Mouse (Mus musculus): ENCODE data around the gene Adamts6. TPM values are rescaled to one million over a fixed set of nuclear protein-coding genes. Genes with fewer than 3 reads are reported as not detected.

Adamts6 gene
- polyA plus RNA-seq, 1 experiment from 2014 or later = 4.5 TPM

DNA sequence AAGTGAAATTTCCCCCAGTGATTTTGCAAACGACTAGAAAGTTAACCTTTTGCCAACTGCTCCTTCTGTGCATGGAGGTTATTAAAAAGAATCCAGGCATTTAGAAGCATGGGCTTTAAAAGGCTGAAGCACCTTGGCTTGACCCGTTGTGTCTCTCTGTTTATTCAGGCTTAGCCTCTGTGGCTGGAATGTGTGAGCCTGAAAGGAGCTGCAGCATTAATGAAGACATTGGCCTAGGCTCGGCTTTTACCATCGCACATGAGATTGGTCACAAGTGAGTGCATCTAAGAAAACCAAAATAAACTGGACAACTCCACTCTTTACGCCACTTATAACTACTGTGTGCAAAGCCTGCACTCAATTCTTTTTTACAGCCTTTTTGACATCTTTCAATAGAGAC, 65.0 kb downstream of the Adamts6 start:
- Histone ChIP-seq H3K27me3 (no peaks in the 10 kb centered on the region), H3K27ac (peak overlapping the region; percentile 65)
- 31% methylated on average over 5 of the region's 5 CpGs for WGBS

DNA sequence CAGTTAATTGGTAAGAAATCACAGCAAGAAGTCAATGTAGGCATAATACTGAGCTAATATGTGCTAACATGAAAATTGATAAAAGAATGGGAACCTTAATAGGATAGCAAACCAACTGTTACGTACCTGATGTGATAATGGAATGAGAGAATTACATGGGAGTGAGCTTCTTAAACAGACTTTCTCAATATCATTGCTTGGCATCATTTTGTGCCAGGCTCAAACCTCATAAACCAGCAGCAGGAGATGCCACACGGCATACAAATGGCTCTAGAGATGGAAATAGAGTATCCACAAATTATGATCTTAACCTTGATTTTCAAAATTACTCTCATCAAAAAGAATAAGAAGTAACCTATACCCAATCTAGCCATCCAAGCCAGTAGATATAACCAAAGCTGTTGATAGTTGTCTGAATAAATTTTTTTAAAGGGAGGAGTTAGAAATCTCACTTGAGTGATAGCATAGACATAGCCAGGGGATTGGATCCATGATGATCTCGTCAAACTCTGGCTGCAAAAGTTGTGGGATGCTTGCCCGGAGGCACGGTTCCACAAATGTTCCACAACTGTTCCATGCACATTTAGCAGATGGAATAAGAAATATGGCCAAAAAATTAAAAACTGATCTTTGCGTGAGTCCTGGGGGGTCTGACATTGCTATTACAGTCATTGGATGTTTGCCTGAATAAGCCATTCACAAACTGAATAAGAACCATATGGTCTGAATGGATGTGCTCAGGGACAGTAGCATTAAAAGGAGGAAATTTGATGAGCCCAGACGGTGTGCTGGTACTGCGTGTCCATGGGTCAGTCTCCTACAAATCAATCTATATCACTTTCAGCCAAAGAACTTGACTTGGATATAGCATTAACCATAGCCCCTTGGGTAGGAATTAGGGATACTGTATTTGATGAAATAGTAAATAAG, 106.1 kb downstream of the Adamts6 start:
- H3K27ac ChIP-seq = no peak overlapping the region
- H3K9me3 ChIP-seq = no peaks in the 10 kb centered on the region
- no peak overlapping the region for H3K4me3 ChIP-seq (replicated peaks)
- peaks cover 4% of the 10 kb centered on the region; the same call in 1 of the 2 replicates for H3K36me3 ChIP-seq
- no peak for ATAC-seq (ENCODE audit: insufficient number of reproducible peaks, insufficient read depth, low FRiP score, low TSS enrichment, low read depth)
- H3K9ac ChIP-seq (replicated peaks) = no peak overlapping the region
- H3K4me2 ChIP-seq = no peak overlapping the region
- H3K27me3 ChIP-seq = no peaks in the 10 kb centered on the region
- 87% methylated on average over 8 of the region's 8 CpGs for WGBS
- H3K4me1 ChIP-seq (replicated peaks) = no peaks in the 10 kb centered on the region

More for the DNA sequence above, 65.0 kb downstream of the Adamts6 start:
- H3K36me3 ChIP-seq = peaks cover 10% of the 10 kb centered on the region; the same call in 1 of the 2 replicates
- H3K9me3 ChIP-seq = no peaks in the 10 kb centered on the region
- peaks cover 12% of the 10 kb centered on the region for H3K4me1 ChIP-seq (replicated peaks)
- no peak overlapping the region for H3K4me2 ChIP-seq
- H3K4me3 ChIP-seq (replicated peaks) = no peak overlapping the region
- no peak for ATAC-seq (ENCODE audit: insufficient number of reproducible peaks, insufficient read depth, low FRiP score, low TSS enrichment, low read depth)
- H3K9ac ChIP-seq (replicated peaks) = no peak overlapping the region

DNA sequence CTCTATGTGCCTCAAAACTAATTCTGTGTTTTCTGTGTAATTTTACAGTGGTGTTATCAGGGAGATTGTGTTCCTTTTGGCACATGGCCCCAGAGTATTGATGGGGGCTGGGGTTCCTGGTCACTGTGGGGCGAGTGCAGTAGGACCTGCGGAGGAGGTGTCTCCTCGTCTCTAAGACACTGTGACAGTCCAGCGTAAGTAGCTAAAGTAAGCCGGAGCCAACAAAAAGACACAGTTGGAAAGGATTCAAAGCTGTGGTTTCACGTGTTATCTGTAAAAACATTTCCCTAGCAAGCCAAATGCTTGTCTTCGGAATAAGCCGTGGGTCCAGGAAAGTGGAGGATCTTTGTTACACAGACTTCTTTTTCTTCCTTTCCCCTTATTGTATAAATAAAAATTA, 110.2 kb downstream of the Adamts6 start:
- no peak overlapping the region for H3K4me3 ChIP-seq (replicated peaks)
- H3K9ac ChIP-seq (replicated peaks) = no peak overlapping the region
- no peak for ATAC-seq (ENCODE audit: insufficient number of reproducible peaks, insufficient read depth, low FRiP score, low TSS enrichment, low read depth)
- no peak overlapping the region for H3K27ac ChIP-seq
- H3K27me3 ChIP-seq = no peaks in the 10 kb centered on the region
- H3K4me2 ChIP-seq = no peak overlapping the region
- 87% methylated on average over 8 of the region's 8 CpGs for WGBS
- H3K4me1 ChIP-seq (replicated peaks) = no peaks in the 10 kb centered on the region
- peaks cover 14% of the 10 kb centered on the region for H3K36me3 ChIP-seq
- H3K9me3 ChIP-seq = no peaks in the 10 kb centered on the region

DNA sequence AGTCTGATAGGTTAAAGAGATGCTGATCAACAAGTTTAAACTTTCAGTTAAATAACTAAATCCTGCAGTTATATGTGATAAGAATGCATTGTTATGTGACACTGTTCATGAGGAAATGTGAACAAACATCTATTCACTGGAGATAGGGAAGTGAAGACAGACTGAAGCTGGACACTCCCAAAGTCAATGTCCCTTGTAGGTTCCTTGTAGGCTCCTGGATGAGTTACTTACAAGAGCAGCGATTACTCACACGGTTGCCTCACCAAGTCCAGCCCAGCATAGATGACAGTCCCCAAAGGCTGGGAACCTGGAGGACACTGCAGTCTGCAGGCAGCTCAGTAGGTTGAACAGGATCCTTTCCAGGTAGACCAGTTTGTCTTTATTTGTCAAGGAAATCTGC, 145.1 kb downstream of the Adamts6 start:
- Histone ChIP-seq H3K4me2 (no peak overlapping the region), H3K27ac (no peak overlapping the region), H3K9ac (replicated peaks) (no peak overlapping the region), H3K27me3 (no peaks in the 10 kb centered on the region), H3K36me3 (no peaks in the 10 kb centered on the region; the same call in 1 of the 2 replicates), H3K4me3 (replicated peaks) (no peak overlapping the region), H3K4me1 (replicated peaks) (no peaks in the 10 kb centered on the region), H3K9me3 (no peaks in the 10 kb centered on the region)
- no peak for ATAC-seq (ENCODE audit: insufficient number of reproducible peaks, insufficient read depth, low FRiP score, low TSS enrichment, low read depth)
- 94% methylated on average over 2 of the region's 2 CpGs for WGBS

DNA sequence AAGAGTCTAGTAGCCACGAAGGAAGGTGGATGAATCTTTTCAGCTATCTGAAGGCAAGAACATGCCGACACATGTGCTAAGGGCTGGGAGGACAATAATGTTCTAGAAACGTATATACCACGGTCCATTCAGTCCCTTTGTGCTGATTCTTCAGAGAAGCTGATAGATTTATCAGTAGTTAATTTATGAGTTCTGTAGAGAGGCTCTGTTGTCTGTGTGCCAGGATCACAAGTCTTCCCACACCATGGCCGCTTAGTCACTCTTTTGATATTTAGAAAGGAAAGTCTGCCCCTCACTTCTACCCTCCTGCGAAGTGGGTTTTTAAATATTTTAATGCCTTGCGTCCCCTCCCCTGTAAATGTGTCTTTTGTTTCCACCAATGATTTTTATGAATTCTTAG, 154.9 kb downstream of the Adamts6 start:
- no peak overlapping the region for H3K27ac ChIP-seq
- H3K4me1 ChIP-seq (replicated peaks) = no peaks in the 10 kb centered on the region
- peaks cover 20% of the 10 kb centered on the region for H3K36me3 ChIP-seq
- H3K4me3 ChIP-seq (replicated peaks) = no peak overlapping the region
- H3K9me3 ChIP-seq = no peaks in the 10 kb centered on the region
- no peak overlapping the region for H3K9ac ChIP-seq (replicated peaks)
- 84% methylated on average over 7 of the region's 7 CpGs for WGBS
- no peak for ATAC-seq (ENCODE audit: insufficient number of reproducible peaks, insufficient read depth, low FRiP score, low TSS enrichment, low read depth)
- no peaks in the 10 kb centered on the region for H3K27me3 ChIP-seq
- H3K4me2 ChIP-seq = no peak overlapping the region

DNA sequence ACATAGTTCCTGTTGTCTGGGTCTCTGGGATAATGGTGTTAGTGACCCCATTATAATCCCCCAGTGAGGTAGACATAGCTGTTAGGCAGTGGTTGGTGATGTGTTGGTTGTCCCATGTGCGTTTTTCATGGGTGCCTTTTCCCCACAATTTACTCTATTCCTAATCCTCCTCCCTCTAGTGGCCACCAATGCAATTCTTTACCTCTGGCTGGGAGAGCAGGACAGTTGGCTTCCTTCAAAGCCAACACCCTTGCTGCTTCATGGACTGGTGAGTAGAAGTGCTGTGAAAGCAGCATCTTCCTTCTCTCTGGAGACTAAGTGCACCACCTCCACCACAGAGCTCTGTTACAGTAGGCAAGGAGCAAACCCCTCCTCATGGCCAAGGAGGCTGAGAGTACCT, 157.8 kb downstream of the Adamts6 start:
- Histone ChIP-seq H3K4me2 (no peak overlapping the region), H3K36me3 (peaks cover 22% of the 10 kb centered on the region), H3K9ac (replicated peaks) (no peak overlapping the region), H3K4me3 (replicated peaks) (no peak overlapping the region), H3K27ac (no peak overlapping the region), H3K27me3 (no peaks in the 10 kb centered on the region), H3K9me3 (no peaks in the 10 kb centered on the region), H3K4me1 (replicated peaks) (no peaks in the 10 kb centered on the region)
- WGBS = 75% methylated on average over 1 of the region's 1 CpGs
- ATAC-seq (ENCODE audit: insufficient number of reproducible peaks, insufficient read depth, low FRiP score, low TSS enrichment, low read depth) = no peak

DNA sequence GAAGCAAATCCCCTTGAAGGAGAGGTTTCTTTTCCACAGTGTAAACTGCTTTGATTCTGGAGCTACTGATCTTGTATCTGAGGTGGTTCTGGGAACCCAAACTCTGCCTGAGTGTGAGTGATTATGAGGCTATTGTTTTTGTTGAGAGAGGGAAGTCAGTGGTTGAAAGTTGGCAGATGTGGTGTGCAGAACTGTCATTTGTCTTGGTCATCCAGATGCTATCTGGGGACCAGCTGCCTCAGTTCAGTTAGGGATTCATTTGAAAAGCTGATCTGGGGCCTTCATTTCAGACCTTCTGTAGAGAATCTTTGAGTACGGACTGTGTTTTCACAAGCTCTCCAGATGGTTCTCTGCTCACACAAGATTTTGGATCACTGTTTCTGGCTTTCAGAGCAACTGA, 159.3 kb downstream of the Adamts6 start:
- no peaks in the 10 kb centered on the region for H3K27me3 ChIP-seq

DNA sequence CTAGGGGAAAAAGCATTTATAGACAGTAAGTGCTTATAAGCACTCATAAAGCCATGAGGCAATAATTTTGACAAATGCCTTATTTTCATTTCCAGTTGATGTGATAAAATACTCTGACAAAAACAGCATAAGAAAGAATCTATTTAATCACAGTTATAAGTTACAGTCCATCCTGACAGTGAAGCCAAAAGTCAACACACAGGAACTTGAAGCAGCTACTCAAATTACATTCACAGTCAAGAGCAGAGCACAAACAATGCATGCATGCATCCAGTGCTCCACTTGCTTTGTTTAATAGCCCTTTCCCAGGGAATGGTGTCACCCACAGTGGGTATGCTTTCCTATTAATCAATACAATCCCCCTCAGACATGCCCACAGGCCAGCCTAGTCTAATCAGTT, 159.8 kb downstream of the Adamts6 start:
- H3K27ac ChIP-seq = no peak overlapping the region
- H3K27me3 ChIP-seq = no peaks in the 10 kb centered on the region
- H3K9me3 ChIP-seq = no peaks in the 10 kb centered on the region
- no peak overlapping the region for H3K4me3 ChIP-seq (replicated peaks)
- no peak overlapping the region for H3K4me2 ChIP-seq
- no peak overlapping the region for H3K9ac ChIP-seq (replicated peaks)
- H3K4me1 ChIP-seq (replicated peaks) = no peaks in the 10 kb centered on the region
- ATAC-seq (ENCODE audit: insufficient number of reproducible peaks, insufficient read depth, low FRiP score, low TSS enrichment, low read depth) = no peak
- H3K36me3 ChIP-seq = peaks cover 22% of the 10 kb centered on the region

More for the DNA sequence above, 159.3 kb downstream of the Adamts6 start:
- Histone ChIP-seq H3K4me1 (replicated peaks) (no peaks in the 10 kb centered on the region), H3K9me3 (no peaks in the 10 kb centered on the region), H3K27ac (no peak overlapping the region), H3K9ac (replicated peaks) (no peak overlapping the region), H3K4me2 (no peak overlapping the region), H3K36me3 (peaks cover 22% of the 10 kb centered on the region), H3K4me3 (replicated peaks) (no peak overlapping the region)
- WGBS = 72% methylated on average over 1 of the region's 1 CpGs
- ATAC-seq (ENCODE audit: insufficient number of reproducible peaks, insufficient read depth, low FRiP score, low TSS enrichment, low read depth) = no peak

DNA sequence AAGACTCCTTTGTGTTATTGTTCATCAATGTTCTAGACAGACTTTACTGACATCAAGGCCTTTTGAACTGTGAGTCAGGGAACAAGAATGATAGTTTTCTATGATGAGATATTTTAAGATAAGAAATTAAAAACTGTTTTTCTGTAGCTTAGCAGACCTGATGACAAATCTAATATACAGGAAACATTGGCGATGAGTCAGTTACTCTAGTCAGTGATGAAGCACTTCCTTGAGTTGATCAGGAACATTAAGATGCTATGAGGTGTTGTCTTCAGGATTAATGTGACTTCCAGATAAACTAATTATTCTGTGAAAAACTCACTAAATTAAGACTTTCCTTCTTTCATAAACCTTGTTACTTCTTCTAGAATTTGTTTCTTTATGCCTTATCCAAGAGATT, 160.7 kb downstream of the Adamts6 start:
- 93% methylated on average over 1 of the region's 1 CpGs for WGBS
- H3K27ac ChIP-seq = no peak overlapping the region
- no peaks in the 10 kb centered on the region for H3K27me3 ChIP-seq
- peaks cover 19% of the 10 kb centered on the region for H3K36me3 ChIP-seq
- H3K4me2 ChIP-seq = no peak overlapping the region
- H3K4me3 ChIP-seq (replicated peaks) = no peak overlapping the region
- no peak for ATAC-seq (ENCODE audit: insufficient number of reproducible peaks, insufficient read depth, low FRiP score, low TSS enrichment, low read depth)
- no peaks in the 10 kb centered on the region for H3K9me3 ChIP-seq
- H3K9ac ChIP-seq (replicated peaks) = no peak overlapping the region
- no peaks in the 10 kb centered on the region for H3K4me1 ChIP-seq (replicated peaks)

DNA sequence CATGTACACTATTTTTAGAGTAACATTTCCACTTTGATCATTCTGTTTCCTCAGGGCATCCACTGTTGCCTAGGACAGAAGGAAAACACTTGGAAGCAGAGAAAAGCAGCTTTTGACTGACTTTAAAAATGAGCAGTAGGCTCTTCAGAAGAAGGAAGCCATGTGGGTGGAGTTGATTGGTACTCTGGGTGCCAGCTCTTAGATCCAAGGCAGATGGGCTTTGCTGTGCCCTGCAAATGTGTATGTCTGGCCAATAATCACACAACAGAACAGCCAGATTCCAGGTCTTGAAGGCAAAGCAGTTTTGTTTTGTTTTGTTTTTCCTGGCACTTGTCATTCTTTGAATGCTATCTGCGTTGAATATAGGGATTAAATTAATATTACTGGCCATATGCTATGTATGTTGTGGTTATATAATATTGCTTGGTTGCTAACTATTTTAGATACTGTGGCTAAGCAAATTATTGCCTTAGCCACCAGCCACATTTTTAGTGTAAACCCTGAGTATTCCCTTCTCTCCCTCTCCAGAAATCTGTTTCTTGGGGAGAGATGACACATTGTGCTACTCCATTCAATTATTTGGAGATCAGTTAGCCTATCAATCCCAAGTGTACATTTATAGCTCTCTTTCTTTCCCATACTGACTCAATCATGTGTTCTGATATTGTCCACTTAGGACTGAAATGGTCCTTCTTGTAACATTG, 165.8 kb downstream of the Adamts6 start:
- H3K4me2 ChIP-seq = no peak overlapping the region
- H3K4me3 ChIP-seq (replicated peaks) = no peak overlapping the region
- no peaks in the 10 kb centered on the region for H3K27me3 ChIP-seq
- no peaks in the 10 kb centered on the region for H3K4me1 ChIP-seq (replicated peaks)
- H3K9me3 ChIP-seq = no peaks in the 10 kb centered on the region
- ATAC-seq (ENCODE audit: insufficient number of reproducible peaks, insufficient read depth, low FRiP score, low TSS enrichment, low read depth) = no peak
- no peaks in the 10 kb centered on the region for H3K36me3 ChIP-seq
- H3K27ac ChIP-seq = no peak overlapping the region
- no peak overlapping the region for H3K9ac ChIP-seq (replicated peaks)
- WGBS = 94% methylated on average over 1 of the region's 1 CpGs

DNA sequence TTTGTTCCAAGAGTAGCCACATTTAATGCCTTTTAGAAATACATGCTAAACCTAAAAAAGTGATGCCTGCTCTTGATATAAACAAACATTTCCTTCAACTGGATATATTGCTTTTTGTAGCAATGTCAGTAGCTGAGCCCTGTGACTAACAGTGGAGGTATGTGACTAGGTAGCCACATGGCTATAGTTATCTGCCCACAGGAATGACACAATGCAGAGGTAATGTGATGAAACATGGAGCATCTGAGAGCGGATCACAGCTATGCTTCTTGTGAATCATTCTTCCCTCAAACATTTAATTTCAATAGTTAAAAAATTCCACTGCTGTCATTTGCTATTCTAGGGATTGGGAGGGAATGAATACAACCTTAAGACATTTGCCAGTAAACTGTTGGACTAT, 172.7 kb downstream of the Adamts6 start:
- no peaks in the 10 kb centered on the region for H3K27me3 ChIP-seq
- H3K4me3 ChIP-seq (replicated peaks) = no peak overlapping the region
- no peaks in the 10 kb centered on the region for H3K9me3 ChIP-seq
- WGBS = 89% methylated on average over 1 of the region's 1 CpGs
- H3K27ac ChIP-seq = no peak overlapping the region
- H3K4me2 ChIP-seq = no peak overlapping the region
- H3K4me1 ChIP-seq (replicated peaks) = no peaks in the 10 kb centered on the region
- H3K36me3 ChIP-seq = no peaks in the 10 kb centered on the region
- no peak overlapping the region for H3K9ac ChIP-seq (replicated peaks)
- no peak for ATAC-seq (ENCODE audit: insufficient number of reproducible peaks, insufficient read depth, low FRiP score, low TSS enrichment, low read depth)

Measured in limb, embryonic 12.5 days (tissue).